Mouse (Mus musculus): ENCODE measurements around the gene Dnajc19. TPM values are rescaled to one million over a fixed set of nuclear protein-coding genes. Genes with fewer than 3 reads are reported as not detected.

The Dnajc19 gene
- polyA plus RNA-seq (2014; fragmentation: Nextera tagmentation; extraction: Ambion mirVana) = 166 and 168 TPM in 2 replicates

- ATAC-seq (replicated peaks; ENCODE audit: low FRiP score) = peak; percentile 94
- Histone ChIP-seq H3K27ac (ENCODE audit: low read depth, low read length) (no peak within 1 kb of the TSS), H3K4me3 (ENCODE audit: low read depth, low read length) (peak within 1 kb of the TSS; percentile 79), H3K27me3 (ENCODE audit: control insufficient read depth, insufficient read depth, low read length) (no peaks in the 10 kb centered on the region), H3K4me2 (ENCODE audit: low read depth, low read length, severe bottlenecking) (peak within 1 kb of the TSS; percentile 72), H3K9ac (ENCODE audit: low read length) (peak within 1 kb of the TSS; percentile 81), H3K4me1 (replicated peaks; ENCODE audit: control insufficient read depth, insufficient read depth, low read length) (0 out of 2 replicates have a peak, but pooled peaks cover 2% of the 10 kb centered on the region), H3K9me3 (ENCODE audit: control insufficient read depth, low read length) (no peaks in the 10 kb centered on the region), H3K36me3 (ENCODE audit: control insufficient read depth, insufficient read depth, low read length) (no peaks in the 10 kb centered on the region)
- peak; percentile 93 for DNase-seq (ENCODE audit: low spot score)
- WGBS = under 1% methylated on average over 50 of the region's 50 CpGs
Measured at GRCm38 (mm10) chr3:34080900-34081662, at the start of gene Dnajc19. TSS of gene Dnajc19 (minus strand) at chr3:34081321.

DNA sequence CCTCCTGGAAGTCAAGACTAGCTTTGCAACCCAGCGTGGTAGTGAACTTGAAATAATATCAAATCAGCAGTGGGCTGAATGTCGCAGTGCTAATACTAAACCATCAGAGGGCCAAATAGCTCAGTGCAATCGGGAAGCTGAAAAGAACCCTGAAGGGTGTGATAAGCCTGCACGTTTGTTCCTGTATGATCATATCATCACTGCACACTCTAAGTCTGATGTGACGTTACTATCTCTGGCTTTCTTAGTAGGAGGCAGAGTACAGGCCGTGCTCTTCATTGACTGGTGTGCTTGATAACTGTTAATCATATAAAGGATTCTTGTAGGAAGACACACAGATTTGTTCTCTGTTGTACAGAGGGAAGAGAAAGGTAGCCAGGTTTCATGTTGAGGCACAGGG is 48.8 kb upstream of the Dnajc19 start:
- Histone ChIP-seq H3K9ac (ENCODE audit: low read length) (no peak overlapping the region), H3K9me3 (ENCODE audit: control insufficient read depth, low read length) (no peaks in the 10 kb centered on the region), H3K4me3 (ENCODE audit: low read depth, low read length) (no peak overlapping the region), H3K36me3 (ENCODE audit: control insufficient read depth, insufficient read depth, low read length) (no peaks in the 10 kb centered on the region), H3K27ac (ENCODE audit: low read depth, low read length) (no peak overlapping the region), H3K4me2 (ENCODE audit: low read depth, low read length, severe bottlenecking) (no peak overlapping the region), H3K27me3 (ENCODE audit: control insufficient read depth, insufficient read depth, low read length) (no peaks in the 10 kb centered on the region), H3K4me1 (replicated peaks; ENCODE audit: control insufficient read depth, insufficient read depth, low read length) (no peaks in the 10 kb centered on the region)
- WGBS = 92% methylated on average over 6 of the region's 6 CpGs
- DNase-seq (ENCODE audit: low spot score) (no peak), ATAC-seq (replicated peaks; ENCODE audit: low FRiP score) (no peak)

DNA sequence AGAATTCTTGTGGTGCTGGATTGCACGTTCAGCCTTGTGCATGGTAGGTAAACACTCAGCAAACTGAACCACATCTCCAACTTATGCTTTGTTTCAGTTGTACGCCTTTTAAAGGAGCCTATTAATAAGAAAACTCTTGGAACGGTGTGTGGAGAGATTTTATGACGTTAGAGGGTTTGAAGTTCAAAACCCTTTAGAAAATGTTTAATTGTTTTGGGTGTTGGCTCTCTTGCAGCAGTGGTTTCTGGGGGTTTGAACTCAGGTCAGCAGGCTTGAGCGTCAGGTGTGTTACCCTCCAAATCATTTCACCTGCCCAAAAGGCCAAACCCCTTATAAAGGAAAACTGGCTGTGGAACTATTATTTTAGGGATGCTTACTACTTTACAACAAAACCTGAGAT is 40.2 kb upstream of the Dnajc19 start:
- no peak overlapping the region for H3K4me2 ChIP-seq (ENCODE audit: low read depth, low read length, severe bottlenecking)
- 89% methylated on average over 5 of the region's 5 CpGs for WGBS
- no peaks in the 10 kb centered on the region for H3K36me3 ChIP-seq (ENCODE audit: control insufficient read depth, insufficient read depth, low read length)
- H3K4me1 ChIP-seq (replicated peaks; ENCODE audit: control insufficient read depth, insufficient read depth, low read length) = no peaks in the 10 kb centered on the region
- H3K9ac ChIP-seq (ENCODE audit: low read length) = no peak overlapping the region
- ATAC-seq (replicated peaks; ENCODE audit: low FRiP score) (no peak), DNase-seq (ENCODE audit: low spot score) (no peak)
- no peak overlapping the region for H3K27ac ChIP-seq (ENCODE audit: low read depth, low read length)
- no peaks in the 10 kb centered on the region for H3K27me3 ChIP-seq (ENCODE audit: control insufficient read depth, insufficient read depth, low read length)
- H3K4me3 ChIP-seq (ENCODE audit: low read depth, low read length) = no peak overlapping the region
- H3K9me3 ChIP-seq (ENCODE audit: control insufficient read depth, low read length) = no peaks in the 10 kb centered on the region

GRCm38 (mm10) chr3:34120791-34121190 is 39.7 kb upstream of the Dnajc19 start:
- Histone ChIP-seq H3K4me1 (replicated peaks; ENCODE audit: control insufficient read depth, insufficient read depth, low read length) (no peaks in the 10 kb centered on the region), H3K4me2 (ENCODE audit: low read depth, low read length, severe bottlenecking) (no peak overlapping the region), H3K27ac (ENCODE audit: low read depth, low read length) (no peak overlapping the region), H3K9ac (ENCODE audit: low read length) (no peak overlapping the region), H3K9me3 (ENCODE audit: control insufficient read depth, low read length) (no peaks in the 10 kb centered on the region), H3K4me3 (ENCODE audit: low read depth, low read length) (no peak overlapping the region), H3K27me3 (ENCODE audit: control insufficient read depth, insufficient read depth, low read length) (no peaks in the 10 kb centered on the region), H3K36me3 (ENCODE audit: control insufficient read depth, insufficient read depth, low read length) (no peaks in the 10 kb centered on the region)
- ATAC-seq (replicated peaks; ENCODE audit: low FRiP score) = no peak
- 96% methylated on average over 3 of the region's 3 CpGs for WGBS
- DNase-seq (ENCODE audit: low spot score) = no peak

- no peaks in the 10 kb centered on the region for H3K36me3 ChIP-seq (ENCODE audit: control insufficient read depth, insufficient read depth, low read length)
- no peak overlapping the region for H3K4me3 ChIP-seq (ENCODE audit: low read depth, low read length)
- no peak overlapping the region for H3K9ac ChIP-seq (ENCODE audit: low read length)
- no peak overlapping the region for H3K4me2 ChIP-seq (ENCODE audit: low read depth, low read length, severe bottlenecking)
- ATAC-seq (replicated peaks; ENCODE audit: low FRiP score) (no peak), DNase-seq (ENCODE audit: low spot score) (no peak)
- no peaks in the 10 kb centered on the region for H3K27me3 ChIP-seq (ENCODE audit: control insufficient read depth, insufficient read depth, low read length)
- no peaks in the 10 kb centered on the region for H3K4me1 ChIP-seq (replicated peaks; ENCODE audit: control insufficient read depth, insufficient read depth, low read length)
- no peaks in the 10 kb centered on the region for H3K9me3 ChIP-seq (ENCODE audit: control insufficient read depth, low read length)
- WGBS = 74% methylated on average over 4 of the region's 4 CpGs
- H3K27ac ChIP-seq (ENCODE audit: low read depth, low read length) = no peak overlapping the region
Measured at GRCm38 (mm10) chr3:34119869-34120268, 38.7 kb upstream of the Dnajc19 start.

DNA sequence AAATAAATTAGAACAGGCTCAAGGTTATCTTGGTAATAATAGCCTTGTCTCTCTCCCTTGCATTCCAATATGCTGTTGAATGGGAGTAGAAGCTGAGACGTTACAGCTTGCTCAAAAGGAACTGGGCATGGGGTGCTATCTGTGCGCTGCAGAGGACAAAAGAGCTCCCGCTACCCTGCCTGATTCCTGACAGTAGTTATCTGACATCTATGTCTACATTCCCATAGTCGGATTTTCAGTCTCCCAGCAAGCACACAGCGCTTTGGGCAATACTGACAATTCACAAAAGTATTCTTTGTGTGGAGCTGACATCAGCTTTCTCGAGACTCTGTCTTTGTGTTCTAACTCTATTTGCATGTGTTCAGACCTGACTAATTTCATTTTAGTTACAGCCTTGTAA is 34.7 kb upstream of the Dnajc19 start:
- DNase-seq (ENCODE audit: low spot score) = no peak
- Histone ChIP-seq H3K27ac (ENCODE audit: low read depth, low read length) (no peak overlapping the region), H3K4me3 (ENCODE audit: low read depth, low read length) (no peak overlapping the region), H3K36me3 (ENCODE audit: control insufficient read depth, insufficient read depth, low read length) (no peaks in the 10 kb centered on the region), H3K4me2 (ENCODE audit: low read depth, low read length, severe bottlenecking) (no peak overlapping the region), H3K9me3 (ENCODE audit: control insufficient read depth, low read length) (no peaks in the 10 kb centered on the region), H3K4me1 (replicated peaks; ENCODE audit: control insufficient read depth, insufficient read depth, low read length) (no peaks in the 10 kb centered on the region), H3K9ac (ENCODE audit: low read length) (no peak overlapping the region), H3K27me3 (ENCODE audit: control insufficient read depth, insufficient read depth, low read length) (no peaks in the 10 kb centered on the region)
- WGBS = 35% methylated on average over 6 of the region's 6 CpGs
- ATAC-seq (replicated peaks; ENCODE audit: low FRiP score) = no peak

DNA sequence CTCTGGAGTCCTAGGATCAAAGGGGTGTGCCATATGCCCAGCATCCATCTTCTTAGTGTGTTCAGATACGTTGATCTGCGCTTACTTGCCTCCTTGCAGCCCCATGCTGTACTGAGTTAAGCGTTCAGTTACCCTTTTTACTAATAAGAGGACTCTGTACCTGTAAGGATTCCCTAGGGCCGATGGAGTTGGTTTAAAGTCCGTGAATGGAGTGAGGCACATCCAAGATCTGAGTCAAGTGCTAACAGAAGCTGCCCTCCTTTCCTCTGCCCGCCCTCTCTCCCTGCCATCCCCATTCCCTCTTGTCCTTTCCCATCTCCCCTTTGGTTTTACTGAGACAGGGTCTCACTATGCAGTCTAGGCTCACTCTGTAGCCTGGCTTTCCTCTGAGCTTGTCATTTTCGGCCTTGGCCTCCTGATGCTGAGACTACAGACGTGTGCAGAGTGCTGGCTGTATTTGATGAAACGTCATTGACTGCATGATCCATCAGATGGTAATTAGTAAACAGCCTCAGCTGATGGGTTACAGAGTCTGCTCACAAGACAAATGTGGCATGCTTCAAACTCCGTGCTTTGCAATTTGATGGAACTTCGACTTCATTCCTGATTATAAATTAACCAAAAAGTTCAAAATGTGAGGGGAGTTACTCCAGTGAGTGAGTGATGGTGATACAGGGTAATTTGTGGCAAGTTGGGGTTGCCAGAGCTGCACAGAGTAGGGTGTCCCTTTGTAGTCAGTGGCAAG is 31.0 kb upstream of the Dnajc19 start:
- Histone ChIP-seq H3K27ac (ENCODE audit: low read depth, low read length) (no peak overlapping the region), H3K36me3 (ENCODE audit: control insufficient read depth, insufficient read depth, low read length) (no peaks in the 10 kb centered on the region), H3K9me3 (ENCODE audit: control insufficient read depth, low read length) (no peaks in the 10 kb centered on the region), H3K4me2 (ENCODE audit: low read depth, low read length, severe bottlenecking) (no peak overlapping the region), H3K27me3 (ENCODE audit: control insufficient read depth, insufficient read depth, low read length) (no peaks in the 10 kb centered on the region), H3K4me1 (replicated peaks; ENCODE audit: control insufficient read depth, insufficient read depth, low read length) (no peaks in the 10 kb centered on the region), H3K4me3 (ENCODE audit: low read depth, low read length) (no peak overlapping the region), H3K9ac (ENCODE audit: low read length) (no peak overlapping the region)
- ATAC-seq (replicated peaks; ENCODE audit: low FRiP score) = no peak
- no peak for DNase-seq (ENCODE audit: low spot score)
- WGBS = 81% methylated on average over 11 of the region's 11 CpGs

GRCm38 (mm10) chr3:34107631-34108030 is 26.5 kb upstream of the Dnajc19 start:
- H3K27ac ChIP-seq (ENCODE audit: low read depth, low read length) = no peak overlapping the region
- H3K27me3 ChIP-seq (ENCODE audit: control insufficient read depth, insufficient read depth, low read length) = no peaks in the 10 kb centered on the region
- H3K36me3 ChIP-seq (ENCODE audit: control insufficient read depth, insufficient read depth, low read length) = no peaks in the 10 kb centered on the region
- H3K4me1 ChIP-seq (replicated peaks; ENCODE audit: control insufficient read depth, insufficient read depth, low read length) = peaks cover 3% of the 10 kb centered on the region; the same call in 1 of the 2 replicates
- no peak overlapping the region for H3K4me3 ChIP-seq (ENCODE audit: low read depth, low read length)
- no peaks in the 10 kb centered on the region for H3K9me3 ChIP-seq (ENCODE audit: control insufficient read depth, low read length)
- no peak for ATAC-seq (replicated peaks; ENCODE audit: low FRiP score)
- no peak overlapping the region for H3K9ac ChIP-seq (ENCODE audit: low read length)
- no peak overlapping the region for H3K4me2 ChIP-seq (ENCODE audit: low read depth, low read length, severe bottlenecking)
- no peak for DNase-seq (ENCODE audit: low spot score)
- WGBS = 77% methylated on average over 3 of the region's 3 CpGs

Measured in forebrain, embryonic 11.5 days (tissue).